Mouse (Mus musculus) kidney, postnatal 4 days (tissue): Measurements from ENCODE around the gene Nrip3.

Experiments
- DNase-seq, 2 experiments: peaks; one replicate each; pipeline ENCODE4 v3.0.0; 2021; ENCODE audit warnings: mixed read lengths in 2 of 2

The Nrip3 gene

GRCm38 (mm10) chr7:109767575-109768350 is 14.1 kb downstream of the Nrip3 start:
- DNase-seq: no peak

- DNase-seq: no peak
Observed at GRCm38 (mm10) chr7:109764009-109764408, 17.8 kb downstream of the Nrip3 start.

DNA sequence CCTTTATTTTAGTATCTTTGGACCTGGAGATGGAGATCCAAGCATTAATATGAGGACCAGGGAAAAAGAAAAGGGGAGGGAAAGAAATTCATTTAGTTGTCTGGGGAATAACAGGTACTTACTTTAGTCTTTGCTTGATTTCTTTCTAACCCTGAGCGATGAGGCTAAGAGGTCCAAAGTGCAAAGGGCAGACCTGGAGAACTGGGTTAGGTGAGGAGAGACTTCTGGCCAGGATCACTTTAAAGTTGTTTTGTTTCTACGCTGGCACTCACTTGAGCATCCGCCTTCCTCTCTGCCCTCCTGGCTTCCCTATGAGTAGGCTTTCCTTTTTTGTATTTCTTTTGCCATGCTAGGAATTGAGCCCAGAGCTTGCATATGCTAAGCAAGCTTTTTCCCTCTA is 25.5 kb downstream of the Nrip3 start:
- DNase-seq: no peak

DNA sequence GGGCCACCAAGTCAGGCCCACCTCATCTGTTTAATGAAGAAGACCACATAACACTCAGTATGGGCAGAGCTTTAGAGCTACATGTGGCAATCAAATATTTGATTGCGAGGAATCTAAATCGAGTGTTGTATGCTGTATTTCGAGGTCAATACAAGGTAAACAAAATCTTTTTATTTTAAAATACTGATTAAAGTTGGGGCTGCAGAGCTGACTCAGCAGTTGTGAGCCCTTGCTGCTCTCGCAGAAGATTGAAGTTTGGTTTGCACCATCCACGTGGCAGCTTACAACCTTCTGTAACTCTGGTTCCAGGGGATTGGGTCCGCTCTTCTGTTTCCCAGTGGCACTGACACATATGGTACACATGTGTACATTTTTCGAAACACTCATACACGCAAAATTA is 27.8 kb downstream of the Nrip3 start:
- no peak for DNase-seq

DNA sequence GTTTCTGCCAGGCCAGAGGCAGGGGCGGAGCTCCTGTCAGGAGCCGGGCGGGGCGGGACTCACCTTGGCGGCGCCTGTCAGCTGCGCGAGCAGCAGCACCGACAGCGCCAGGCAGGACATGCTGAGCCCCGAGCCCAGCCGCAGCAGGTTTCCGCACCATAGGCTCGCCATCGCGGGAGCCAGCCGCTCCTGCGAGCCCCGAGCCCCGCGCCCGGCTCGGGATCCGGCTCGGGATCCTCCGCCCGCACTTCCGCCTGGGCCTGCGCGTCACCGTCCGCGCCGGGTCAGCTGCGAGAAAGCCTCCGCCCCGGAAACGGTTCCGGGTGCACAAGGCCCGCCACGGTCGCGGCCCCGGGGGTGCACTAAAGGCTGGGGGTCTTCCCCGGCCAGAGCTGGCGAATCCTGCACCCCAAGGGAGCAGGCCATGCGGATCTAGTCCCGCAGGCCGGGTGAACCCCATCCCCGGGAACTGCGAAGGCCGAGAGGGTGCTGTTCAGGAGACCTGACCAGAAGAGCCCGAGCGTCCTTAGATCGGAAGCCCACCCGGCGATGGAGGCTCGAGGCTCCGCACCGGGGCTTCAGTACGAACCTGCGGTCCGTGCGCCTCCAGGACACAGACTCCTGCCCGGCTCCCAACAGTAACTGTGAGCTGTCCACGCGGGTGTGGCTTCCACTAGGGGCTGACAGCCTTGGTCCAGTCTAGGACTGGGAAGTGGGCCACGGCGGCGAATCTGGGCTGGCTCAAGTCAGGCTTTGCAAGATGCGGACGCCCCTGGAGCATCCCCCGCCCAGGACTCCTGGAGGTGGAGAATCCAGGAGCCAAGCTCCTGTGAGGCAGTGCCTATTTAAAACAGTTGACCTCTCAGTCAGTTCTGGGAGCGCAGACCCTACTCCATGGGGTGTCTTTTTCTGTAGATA is 29.6 kb downstream of the Nrip3 start, which contains the start of gene Tmem9b:
Gene Tmem9b (minus strand): TSS at position 868 of the 918 bp plus-strand sequence.
- DNase-seq: peak; percentile 84 to 91

DNA sequence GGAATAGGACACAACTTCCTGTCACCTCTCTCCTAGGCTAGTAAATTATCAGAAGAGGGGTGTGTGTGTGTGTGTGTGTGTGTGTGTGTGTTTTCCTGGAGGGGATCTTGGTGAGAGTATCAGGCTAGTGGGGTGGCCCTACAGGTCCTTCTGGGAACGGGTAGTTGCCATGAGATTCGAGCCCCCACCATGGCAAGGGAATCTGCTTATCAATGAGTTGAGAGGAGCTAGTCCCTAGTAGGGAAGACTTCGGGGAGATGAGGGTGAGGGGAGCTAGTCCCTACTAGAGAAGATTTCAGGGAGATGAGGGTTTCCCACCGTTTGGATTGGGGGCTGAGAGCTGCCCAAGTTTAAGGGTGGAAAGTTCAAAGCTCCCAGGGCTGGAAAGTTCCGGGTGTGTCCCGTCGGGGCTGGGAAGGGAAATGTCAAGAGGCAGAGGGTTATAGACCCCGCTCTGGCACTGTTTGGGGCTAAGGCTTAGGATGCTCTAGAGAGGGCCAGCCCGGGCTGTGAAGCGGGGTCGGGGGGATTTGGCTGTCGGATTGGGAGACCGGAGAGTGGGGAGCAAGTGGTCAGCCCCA is 30.3 kb downstream of the Nrip3 start:
- peak; percentile 18 to 22 for DNase-seq

DNA sequence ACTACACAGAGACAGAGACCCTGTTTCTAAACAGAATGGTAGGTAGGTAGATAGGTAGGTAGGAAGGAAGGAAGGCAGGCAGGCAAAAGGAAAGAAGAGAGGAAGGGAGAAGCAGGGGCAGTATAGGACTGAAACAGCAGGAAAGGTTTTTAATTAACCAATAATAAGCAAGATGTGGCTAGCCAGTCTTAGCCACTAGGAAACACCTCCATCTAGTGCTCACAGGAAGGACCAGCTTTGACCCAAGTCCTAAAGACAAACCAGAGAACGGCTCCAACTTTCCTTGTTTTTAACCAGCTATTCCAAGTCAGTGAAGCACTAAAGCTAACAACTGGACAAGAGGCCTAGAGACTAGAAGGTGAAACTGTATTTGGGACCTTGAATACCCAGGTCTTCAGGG is 34.1 kb downstream of the Nrip3 start:
- no peak for DNase-seq

DNA sequence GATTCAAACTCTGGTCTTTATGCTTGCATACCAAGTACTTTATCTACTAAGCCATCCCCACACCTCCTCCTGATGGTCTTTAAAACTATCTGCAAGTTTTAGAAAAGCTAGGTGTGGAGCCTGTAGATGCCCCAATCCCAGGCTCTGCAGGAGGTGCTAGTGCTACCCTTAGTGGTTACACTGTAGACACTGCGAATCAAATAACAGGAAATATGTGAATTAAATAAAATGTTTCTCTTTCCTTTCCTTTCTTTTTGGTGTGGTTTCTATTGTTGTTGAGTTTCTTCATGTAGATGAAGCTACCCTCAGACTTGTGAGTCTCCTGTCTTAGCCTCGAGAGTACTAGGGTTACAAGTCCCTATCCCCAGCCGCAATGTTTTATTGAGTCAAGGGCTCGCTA is 40.1 kb downstream of the Nrip3 start:
- DNase-seq: no peak

- DNase-seq: no peak
Observed at GRCm38 (mm10) chr7:109741060-109741459, 40.8 kb downstream of the Nrip3 start.

DNA sequence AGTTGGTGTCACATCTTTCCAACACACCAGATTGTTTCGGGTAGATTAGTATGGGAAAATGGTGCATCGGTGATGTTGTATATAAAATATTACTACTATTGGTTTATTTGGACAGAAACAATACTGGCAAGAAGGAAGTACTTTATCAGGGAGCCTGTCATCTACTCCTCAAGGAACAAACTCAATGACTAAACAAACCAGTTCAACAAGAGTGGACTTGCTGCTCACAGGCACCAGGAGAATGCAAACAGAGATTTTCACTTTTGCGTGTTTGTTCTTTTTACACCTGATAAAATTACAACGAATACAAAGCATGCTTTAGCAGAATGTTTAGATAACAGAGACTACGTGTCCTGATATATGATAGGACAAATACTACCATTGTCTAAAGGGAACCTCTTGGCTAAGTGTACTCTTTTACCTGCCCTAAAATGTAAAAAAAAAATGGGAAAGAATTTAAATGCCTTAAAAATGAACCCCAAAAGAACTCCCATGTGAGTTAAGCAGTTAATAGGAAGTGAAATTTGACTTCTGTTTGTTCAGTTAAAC is 41.9 kb downstream of the Nrip3 start:
- no peak for DNase-seq

DNA sequence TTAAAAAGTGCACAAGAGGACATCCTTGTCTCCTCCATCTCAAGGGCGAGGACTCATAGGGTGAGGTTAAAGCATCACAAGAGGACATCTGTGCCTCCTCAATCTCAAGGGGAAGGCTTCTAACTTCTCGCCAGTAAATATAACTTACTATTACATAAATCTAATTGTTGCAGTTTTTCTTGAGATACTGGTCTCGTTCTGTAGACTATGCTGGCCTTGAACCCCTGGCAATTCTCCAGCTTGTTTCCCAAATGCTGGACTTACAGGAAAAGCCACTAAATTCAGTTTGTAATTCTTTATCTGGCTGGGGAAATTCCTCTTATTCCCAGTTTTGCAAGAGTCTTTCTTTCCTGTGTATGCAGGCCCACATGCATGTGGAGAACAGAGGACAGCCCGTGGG is 47.0 kb downstream of the Nrip3 start:
- DNase-seq: peak; percentile 55 to 69

- DNase-seq: no peak
Observed at GRCm38 (mm10) chr7:109731626-109732025, 50.2 kb downstream of the Nrip3 start, which contains the start of gene Ascl3. Ascl3 (minus strand) TSS chr7:109731726.

DNA sequence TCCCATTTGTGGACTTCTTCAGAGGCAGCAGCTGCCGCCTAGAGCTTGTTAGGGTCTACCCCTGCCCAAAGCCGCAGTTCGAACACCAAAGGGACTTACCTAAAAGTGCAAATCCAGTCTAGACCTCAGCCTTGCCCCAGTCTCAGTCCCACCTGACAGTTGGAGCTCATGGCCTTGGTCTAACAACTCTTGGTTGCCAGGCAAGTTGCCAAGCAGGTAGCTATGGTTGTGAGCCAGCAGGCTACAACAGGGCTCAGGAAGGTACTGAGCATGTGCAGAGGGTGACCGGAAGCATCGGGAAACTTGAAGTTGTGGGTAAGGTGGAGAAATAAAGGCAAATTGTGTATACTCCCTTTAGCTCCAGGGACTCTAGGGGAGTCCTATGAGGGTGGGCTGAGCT is 58.1 kb downstream of the Nrip3 start, which contains the start of gene BC051019:
Gene BC051019 (minus strand): TSS at position 154 of the 400 bp plus-strand sequence.
- no peak for DNase-seq

- no peak for DNase-seq
Observed at GRCm38 (mm10) chr7:109723114-109723513, 58.7 kb downstream of the Nrip3 start.

DNA sequence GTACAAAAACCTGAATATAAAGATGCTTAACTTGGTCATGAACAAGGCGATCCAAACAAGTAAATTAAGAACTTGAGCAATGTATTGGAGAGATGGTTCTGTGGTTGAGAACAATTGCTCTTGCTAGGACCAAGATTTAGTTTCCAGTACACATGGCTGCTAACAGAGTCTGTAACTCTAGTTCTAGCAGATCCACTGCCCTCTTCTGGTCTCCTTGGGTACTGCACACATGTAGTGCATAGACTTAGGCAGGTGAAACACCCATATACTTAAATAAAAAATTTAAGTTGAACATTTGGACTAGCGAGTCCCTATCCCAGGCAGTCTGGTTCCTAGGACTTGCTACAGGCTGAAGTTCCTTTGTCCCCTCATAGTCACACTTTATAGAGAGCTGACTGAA is 59.2 kb downstream of the Nrip3 start:
- DNase-seq: peak in 1 of 2 experiments; percentile 42

DNA sequence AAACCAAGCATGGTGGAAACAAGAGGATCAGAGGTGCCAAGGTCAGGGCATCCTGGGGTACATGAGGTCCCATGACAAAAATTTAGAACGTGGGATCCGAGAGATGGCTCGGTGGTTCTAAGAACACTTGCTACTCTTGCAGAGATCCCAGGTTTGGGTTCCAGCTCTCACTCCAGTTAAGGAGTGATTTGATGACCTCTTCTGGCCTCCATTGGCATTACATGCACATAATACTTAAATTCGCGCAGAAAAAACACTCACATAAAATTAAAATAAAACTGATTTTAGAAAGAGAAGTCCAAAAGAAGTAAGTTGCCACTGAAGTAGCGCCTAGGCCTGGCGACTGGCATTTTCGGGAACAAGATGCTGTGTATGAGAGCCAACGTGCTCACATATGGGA is 62.5 kb downstream of the Nrip3 start:
- DNase-seq: peak; percentile 16 to 49

DNA sequence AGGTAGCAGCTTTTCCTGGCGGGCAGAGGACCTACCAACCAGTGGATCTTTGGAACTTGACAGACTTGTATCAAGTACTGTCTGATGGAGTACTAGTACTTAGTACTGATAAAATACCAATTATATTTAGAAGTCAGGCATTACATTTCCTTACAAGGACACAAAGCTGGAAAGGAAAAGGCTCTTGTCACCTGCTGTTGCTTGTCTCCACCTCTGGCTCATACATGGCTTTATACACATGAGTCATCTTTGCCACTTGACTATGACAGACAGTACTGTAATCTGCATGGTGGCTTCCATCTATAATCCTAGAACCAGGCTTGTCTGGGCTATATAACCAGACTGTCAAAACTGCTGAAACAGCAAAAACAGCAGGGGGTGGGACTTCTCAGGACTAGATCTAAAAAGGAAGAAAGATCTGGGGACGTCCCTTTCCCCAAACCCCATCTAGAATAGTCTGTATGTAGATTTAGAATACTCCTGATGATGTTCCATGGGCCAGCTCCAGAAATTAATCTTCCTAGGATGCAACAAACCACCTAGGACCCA is 68.3 kb downstream of the Nrip3 start:
- no peak for DNase-seq

- no peak for DNase-seq
Observed at GRCm38 (mm10) chr7:109712198-109712597, 69.6 kb downstream of the Nrip3 start.

DNA sequence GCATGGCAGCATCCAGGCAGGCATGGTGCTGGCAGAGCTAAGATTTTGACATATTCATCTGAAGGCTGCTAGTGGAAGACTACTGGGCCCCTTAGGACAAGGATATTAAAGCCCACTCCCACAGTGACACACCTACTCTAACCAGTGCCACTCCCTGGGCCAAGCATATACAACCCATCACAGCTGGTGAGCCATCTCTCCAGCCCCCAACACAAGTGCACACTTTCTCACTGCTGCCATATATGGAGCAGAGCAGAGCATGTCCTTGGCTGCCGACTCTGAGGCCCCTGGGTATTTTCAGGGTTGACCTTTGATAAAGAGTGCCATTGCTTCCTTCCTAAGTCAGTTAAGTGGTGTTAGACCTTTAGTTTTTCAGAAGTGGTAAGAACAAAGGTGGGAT is 71.8 kb downstream of the Nrip3 start:
- no peak for DNase-seq

DNA sequence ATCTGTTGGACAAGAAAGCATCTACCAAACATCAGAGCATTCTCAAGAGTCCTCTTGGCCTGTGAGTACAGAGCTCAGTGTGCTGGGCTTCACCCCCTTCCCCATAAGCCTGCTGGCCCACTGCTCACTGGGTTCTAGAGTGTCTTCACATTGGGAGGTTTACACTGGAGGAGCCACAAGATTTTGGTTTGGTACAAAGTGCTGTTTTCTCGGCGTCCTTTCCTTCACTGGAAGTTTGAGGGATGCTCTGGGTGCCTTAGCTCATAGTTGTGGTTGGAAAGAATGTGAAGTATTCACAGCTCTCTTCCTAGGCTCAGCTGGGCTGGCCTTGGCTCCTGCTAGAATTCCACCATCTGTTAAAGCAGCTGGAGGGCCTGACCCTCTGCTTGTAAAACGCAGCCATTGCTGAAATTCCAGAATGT is 72.9 kb downstream of the Nrip3 start:
- DNase-seq: peak; percentile 64 to 77
